Mouse (Mus musculus): ENCODE measurements around the gene Tenm2.

DNA sequence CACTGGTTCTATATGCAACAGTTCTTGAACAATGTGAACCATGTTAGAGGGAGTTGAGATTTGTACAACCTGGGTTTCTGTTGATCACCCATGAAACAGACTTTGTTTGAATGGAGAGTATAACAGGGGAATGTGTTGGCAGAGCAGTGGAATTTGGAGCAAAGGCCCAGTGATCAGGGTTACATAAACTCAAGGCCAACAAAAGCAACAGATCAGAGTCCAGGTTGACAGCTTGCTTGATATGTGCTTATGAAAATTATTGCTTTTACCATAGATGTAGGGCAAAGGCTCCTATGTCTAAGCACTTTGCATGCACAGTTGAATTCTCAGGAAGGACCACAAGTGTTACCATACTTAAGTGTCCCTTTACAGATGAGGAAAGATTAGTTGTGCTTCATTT, 603.6 kb downstream of the Tenm2 start:
- no peak for TF ChIP-seq CTCF (IDR thresholded peaks at IDR 0.05; ENCODE audit: control insufficient read depth, insufficient read depth, low read length)
- TF ChIP-seq POLR2A (IDR thresholded peaks at IDR 0.05; ENCODE audit: borderline replicate concordance, control insufficient read depth, low read depth, low read length), result no peak

Measured in bone marrow, adult 2 months (tissue).